Mouse (Mus musculus) heart, postnatal 10 days (tissue): ENCODE results near the gene Fam192a. TPM values are rescaled to one million over a fixed set of nuclear protein-coding genes. Genes with fewer than 3 reads are reported as not detected.

Experiments used
- DNase-seq, 2 experiments: peaks; one replicate each; pipeline ENCODE4 v3.0.0; 2021
- intact Hi-C: fragments of 180-260 bp; cut with DNase I; formaldehyde crosslinking; loops from one replicate; pipeline ENCODE4 v1.15.1; 2025
- total RNA-seq, 2 experiments: library from RNA; stranded (reverse); gene quantifications; 2 replicates each; pipeline ENCODE4 v1.2.3; 2021

Gene Fam192a
- total RNA-seq, 2 experiments from 2014 or later: 20.9 to 27.0 TPM

DNA sequence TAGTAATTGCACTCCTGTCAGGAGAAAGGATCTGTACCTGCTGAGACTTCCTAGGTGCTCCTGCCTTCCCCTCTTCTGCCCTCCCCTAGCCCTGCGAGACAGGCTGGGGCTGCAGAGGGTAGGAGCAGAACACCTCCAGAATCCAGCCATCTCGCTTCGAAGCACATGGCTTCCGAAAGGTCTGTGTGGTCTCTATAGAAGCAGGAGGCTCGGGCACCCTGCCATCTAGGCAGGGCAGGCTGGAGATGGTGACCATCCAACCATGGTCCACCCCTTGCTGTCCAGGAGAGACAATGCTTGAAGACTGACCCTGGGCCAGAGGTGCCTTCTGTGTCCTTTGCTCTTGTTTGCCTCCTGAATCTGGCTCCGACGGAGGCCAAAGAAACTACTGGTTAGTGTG lies 66.2 kb downstream of the Fam192a start:
- intact Hi-C loops: loop anchor here (10.0 kb wide), 1 partner anchor 269 kb away; no protein-coding TSS in a partner anchor
- DNase-seq: no peak

DNA sequence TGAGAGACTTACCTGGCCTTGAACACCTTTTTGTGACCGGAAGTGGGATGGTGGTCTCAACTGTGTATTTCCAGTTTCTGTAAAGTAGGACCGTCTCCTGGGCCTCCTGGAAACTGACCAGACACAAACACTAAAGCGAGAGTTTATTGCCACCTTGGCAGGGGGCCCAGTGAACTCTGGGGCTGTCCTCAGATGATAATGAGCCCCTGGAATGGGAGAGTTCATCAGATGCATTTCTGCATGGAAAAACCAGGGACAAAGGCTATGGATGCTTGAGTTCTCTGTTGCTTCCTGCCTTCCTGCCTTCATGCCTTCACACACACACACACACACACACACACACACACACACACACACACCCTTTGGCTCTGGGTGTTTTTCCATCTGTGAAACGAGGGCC lies 67.2 kb downstream of the Fam192a start:
- DNase-seq: no peak
- intact Hi-C loops: loop anchor here (5.0 to 10.0 kb wide), 2 partner anchors 168 to 270 kb away; no protein-coding TSS in a partner anchor

DNA sequence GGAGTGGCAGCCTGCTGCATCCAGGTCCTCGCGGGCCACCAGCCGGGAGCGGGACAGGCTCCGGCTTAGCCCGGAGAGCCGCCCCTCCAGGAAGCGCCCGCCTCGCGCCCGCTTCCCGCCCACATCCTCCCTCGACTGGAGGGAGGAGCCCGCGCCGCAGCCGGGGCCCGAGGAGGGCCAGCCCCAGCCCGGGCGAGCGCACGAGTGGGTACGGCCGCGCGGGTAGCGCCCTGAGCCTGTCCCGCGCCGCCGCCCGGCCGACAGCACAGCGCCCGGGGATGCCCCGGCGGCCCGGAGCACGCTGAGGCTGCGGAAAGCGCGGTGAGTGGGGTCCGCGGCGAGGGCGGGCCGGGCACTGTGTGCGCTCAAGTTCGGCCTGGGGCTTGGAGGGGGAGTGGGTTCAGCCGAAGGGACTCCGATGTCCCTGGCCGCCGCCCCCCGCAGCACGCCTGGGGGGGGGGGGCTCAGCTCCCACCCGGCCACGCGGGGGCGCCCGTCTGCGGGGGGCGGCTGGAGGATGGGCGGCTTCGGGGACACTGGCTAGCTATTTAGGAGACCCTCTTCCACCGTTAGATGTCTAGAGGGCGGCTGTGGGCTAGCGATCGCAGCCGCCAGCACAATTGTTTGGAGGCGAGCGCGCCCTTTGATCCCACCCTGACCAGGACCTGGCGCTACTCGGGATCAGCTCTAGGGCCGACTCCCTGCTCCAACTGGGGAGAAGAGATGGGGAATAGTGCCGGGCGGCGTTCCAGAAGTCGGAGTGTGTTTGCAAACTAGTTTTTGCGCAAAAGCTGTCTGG lies 68.7 kb downstream of the Fam192a start, which contains the start of gene Cpne2:
Gene Cpne2 (plus strand): TSS at position 118 of the 799 bp plus-strand sequence.
- intact Hi-C loops: loop anchor here (5.0 to 10.0 kb wide), 2 partner anchors 169 to 272 kb away; no protein-coding TSS in a partner anchor
- DNase-seq: peak; percentile 72 to 74

DNA sequence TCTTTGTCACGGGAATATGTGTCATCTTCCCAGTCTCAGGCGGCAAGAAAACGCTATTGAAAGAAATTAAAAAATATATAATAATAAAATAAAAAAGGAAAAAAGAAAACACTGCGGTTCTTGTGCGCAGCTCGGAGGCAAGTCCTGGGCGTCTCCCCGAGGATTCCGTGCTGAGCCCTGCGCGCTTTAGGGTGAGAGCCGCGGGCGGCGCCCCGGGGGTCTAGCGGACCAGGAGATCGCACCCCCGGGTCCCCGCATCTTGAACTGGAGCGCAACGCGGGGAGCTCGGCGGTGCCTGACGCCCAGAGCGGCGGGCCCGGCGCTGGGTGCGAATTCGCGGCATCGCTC lies 69.3 kb downstream of the Fam192a start:
- DNase-seq: no peak
- intact Hi-C loops: loop anchor here (5.0 to 10.0 kb wide), 2 partner anchors 170 to 272 kb away; no protein-coding TSS in a partner anchor

DNA sequence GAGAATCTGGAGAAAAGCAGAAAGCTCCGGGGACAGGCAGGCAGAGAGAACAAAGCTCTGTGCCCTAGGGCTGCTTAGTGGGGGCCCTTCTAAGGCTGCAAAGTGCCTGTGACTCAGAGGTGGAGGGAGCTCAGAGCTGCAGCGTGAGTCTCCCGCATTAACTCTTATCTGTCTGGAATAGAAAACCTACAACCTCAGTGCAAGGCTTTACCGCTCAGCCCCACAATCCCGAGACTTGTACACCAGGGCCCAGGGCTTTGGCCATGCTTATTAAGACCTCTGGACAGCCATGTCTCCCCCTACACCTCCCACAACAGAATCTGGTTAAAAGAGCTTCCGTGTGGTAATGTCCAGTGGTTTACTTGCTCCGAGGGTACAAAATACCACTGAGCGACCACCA lies 69.8 kb downstream of the Fam192a start:
- intact Hi-C loops: loop anchor here (5.0 to 10.0 kb wide), 2 partner anchors 170 to 273 kb away; no protein-coding TSS in a partner anchor
- DNase-seq: no peak

DNA sequence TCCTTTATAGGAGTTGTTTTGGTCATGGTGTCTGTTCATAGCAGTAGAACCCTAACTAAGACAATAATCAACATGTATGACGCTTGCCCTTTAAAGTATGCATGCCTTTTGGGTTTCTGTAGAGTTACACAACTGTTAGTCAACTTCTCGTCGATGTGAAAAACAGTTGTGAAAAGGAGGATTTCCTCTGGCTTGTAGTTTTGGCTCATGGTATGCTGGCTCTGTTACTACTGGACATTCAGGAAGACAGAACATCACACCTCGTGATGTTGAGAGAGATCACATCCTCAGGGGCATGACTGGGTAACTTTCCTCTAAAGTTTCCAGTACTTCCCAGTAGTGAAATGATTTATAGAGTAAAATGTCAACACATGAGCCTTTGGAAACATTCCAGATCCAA lies 71.2 kb downstream of the Fam192a start:
- intact Hi-C loops: loop anchor here (5.0 to 10.0 kb wide), 2 partner anchors 172 to 274 kb away; no protein-coding TSS in a partner anchor
- no peak for DNase-seq

DNA sequence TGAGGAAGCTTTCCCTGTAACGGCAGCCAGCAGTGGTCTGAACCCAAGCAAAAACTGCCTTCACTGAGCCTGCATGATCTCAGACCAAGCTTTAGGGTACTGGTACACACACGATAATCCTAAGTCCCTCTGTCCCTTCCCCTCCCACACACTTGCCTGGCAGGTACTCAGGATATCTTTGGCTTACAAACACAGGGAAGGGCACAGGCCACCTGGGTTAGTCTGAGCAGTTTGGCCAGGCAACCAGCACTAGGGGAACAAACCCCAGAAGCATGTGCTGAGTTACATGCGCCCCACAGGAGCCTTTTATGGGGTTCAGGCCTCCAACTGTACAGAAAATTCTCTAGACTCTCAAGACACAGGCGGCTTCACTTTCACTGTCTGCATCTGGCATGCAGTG lies 71.9 kb downstream of the Fam192a start:
- DNase-seq: no peak
- intact Hi-C loops: loop anchor here (5.0 to 10.0 kb wide), 2 partner anchors 172 to 275 kb away; no protein-coding TSS in a partner anchor

DNA sequence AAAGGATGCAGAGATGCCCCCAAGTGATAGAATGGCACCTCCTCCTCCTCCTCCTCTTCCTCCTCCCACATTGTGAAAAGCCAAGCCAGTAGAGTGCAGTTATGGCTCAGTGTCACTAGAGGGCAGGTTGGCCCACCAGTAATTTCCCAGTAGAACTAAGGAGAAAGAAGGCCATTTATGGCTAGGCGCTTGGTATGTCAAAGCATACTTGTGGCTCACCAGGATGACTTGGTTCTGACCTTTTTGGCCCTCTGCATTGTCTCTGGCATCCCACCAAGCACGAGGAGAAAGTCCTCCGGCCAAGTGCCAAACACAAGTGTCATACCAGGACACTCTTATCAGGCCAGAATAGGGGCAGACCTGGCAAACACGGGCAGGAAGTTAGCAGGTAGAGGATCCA lies 73.6 kb downstream of the Fam192a start:
- intact Hi-C loops: loop anchor here (1.0 kb wide), 2 partner anchors 52 to 56 kb away; no protein-coding TSS in a partner anchor
- DNase-seq: peak; percentile 56 to 72

DNA sequence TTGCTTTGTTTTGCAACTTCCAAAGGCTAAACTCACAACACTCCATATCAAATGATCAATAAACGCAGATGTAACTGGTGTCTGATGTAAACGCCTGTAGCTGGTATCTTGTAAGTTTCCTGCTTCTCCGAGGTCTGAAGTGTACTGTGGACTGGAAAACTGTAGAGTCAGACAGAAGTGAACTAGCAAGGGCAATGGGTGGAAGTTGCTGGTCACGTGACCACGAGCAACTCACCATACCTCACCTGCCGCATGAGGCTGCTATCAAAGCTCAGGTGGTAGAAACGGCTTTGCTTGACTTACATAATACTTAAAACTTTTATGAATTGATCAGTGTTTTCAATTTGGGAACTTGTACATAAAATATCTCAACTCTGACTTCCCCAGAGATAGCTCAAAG lies 74.6 kb downstream of the Fam192a start:
- intact Hi-C loops: no loop called here
- no peak for DNase-seq

DNA sequence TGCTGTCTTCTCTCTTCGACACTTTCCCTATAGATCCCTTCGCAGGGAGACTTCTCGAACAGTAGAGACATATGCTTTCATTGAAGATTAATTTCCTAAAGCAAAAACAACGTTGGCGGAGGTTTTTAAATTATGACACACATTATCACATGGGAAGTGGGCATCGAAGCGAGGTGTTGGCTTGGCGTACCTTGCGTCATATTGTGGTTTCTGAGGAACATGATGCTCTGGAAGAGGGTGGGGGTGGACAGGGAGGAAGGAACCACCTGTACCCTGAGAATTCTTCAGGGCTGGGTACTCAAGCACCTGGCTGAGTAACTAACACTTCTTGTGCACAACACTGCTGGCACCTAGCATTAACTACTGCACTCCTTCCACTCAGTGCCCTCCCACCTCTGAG lies 77.2 kb downstream of the Fam192a start:
- no peak for DNase-seq
- intact Hi-C loops: no loop called here

Other genes with a start within 250 kb of the Fam192a start
- 100 to 1,000 TPM in 1 of 2 experiments, 10 to 100 TPM in 1; 80.4 to 138 TPM for gene Herpud1, start 215.6 kb downstream of the Fam192a start, total RNA-seq
- 1 to 10 TPM in 1 of 2 experiments, under 1 TPM in 1; 0.84 to 1.0 TPM for gene Nlrc5, start 167.6 kb downstream of the Fam192a start, total RNA-seq
- 1 to 10 TPM; 6.3 to 7.0 TPM for gene Cpne2, start 69.0 kb downstream of the Fam192a start, total RNA-seq
- 10 to 100 TPM; 14.5 to 16.1 TPM for gene Rspry1, start 60 bp downstream of the Fam192a start, total RNA-seq
- gene Arl2bp, start 64.6 kb upstream of the Fam192a start, total RNA-seq: 100 to 1,000 TPM; 107 to 110 TPM
- 1 to 10 TPM in 1 of 2 experiments, under 1 TPM in 1; 0.72 to 1.1 TPM for gene Pllp, start 94.3 kb upstream of the Fam192a start, total RNA-seq
- gene Ccl22, start 143.6 kb upstream of the Fam192a start, total RNA-seq: not detected
- gene Cx3cl1, start 170.0 kb upstream of the Fam192a start, total RNA-seq: 1 to 10 TPM; 3.4 to 3.9 TPM
- not detected for gene Ccl17, start 208.5 kb upstream of the Fam192a start, total RNA-seq
- gene Coq9, start 236.3 kb upstream of the Fam192a start, total RNA-seq: 100 to 1,000 TPM; 332 to 338 TPM
- gene Ciapin1, start 236.4 kb upstream of the Fam192a start, total RNA-seq: 10 to 100 TPM; 74.8 to 87.7 TPM